Mouse (Mus musculus) liver, embryonic 11.5 days (tissue): Measurements from ENCODE around the gene Iscu. TPM values are rescaled to one million over a fixed set of nuclear protein-coding genes. Genes with fewer than 3 reads are reported as not detected.

Experiments used
- polyA plus RNA-seq: library from polyadenylated mRNA; unstranded; fragments of >200 nt; fragmentation: Nextera tagmentation; extraction: Ambion mirVana; gene quantifications from 2 replicates; pipeline ENCODE4 v1.2.1, GENCODE M21; 2014

The Iscu gene
- polyA plus RNA-seq, 1 experiment from 2014 or later: 117 TPM

Other genes with a start within 250 kb of the Iscu start
- gene Cmklr1, start 122.3 kb upstream of the Iscu start, polyA plus RNA-seq: 2.5 and 2.6 TPM in 2 replicates
- gene 1700069L16Rik, start 48.0 kb upstream of the Iscu start, polyA plus RNA-seq: not detected in 2 replicates
- 2.9 and 3.7 TPM in 2 replicates for gene Ficd, start 36.9 kb upstream of the Iscu start, polyA plus RNA-seq
- 52.0 and 54.4 TPM in 2 replicates for gene Sart3, start 238 bp upstream of the Iscu start, polyA plus RNA-seq
- 15.6 and 16.9 TPM in 2 replicates for gene Tmem119, start 27.8 kb downstream of the Iscu start, polyA plus RNA-seq
- 17.1 and 17.8 TPM in 2 replicates for gene Selplg, start 59.9 kb downstream of the Iscu start, polyA plus RNA-seq
- 122 and 137 TPM in 2 replicates for gene Coro1c, start 136.0 kb downstream of the Iscu start, polyA plus RNA-seq
- 16.2 and 17.8 TPM in 2 replicates for gene Ssh1, start 221.1 kb downstream of the Iscu start, polyA plus RNA-seq
- gene Dao, start 231.0 kb downstream of the Iscu start, polyA plus RNA-seq: 0.23 TPM in 1 of 2 replicates, not detected in the other